ENCODE assay signal across 1 mouse cellular context in the genomic region with DNA sequence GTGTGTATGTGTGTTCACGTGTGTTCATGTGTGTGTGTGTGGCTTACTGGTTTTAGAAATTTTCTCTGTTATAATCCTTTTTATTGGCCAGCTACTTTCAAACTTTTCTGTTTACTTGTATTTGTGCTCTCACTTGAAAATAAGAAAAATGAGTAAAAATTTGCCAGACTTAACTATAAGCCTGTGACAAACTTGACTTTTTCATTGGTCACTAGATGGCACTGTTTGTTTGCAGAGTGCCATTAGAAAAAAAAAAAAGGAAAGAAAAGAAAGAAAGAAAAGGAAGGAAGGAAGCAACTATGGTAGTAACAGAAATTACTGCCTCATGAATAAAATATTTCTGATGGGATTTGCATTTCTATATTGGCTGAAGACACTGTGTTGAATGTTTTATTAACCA.
TF ChIP-seq lines count a peak whose summit lies in the region.

No protein-coding gene starts in this region.

TF ChIP-seq in MEL, 35 proteins besides CTCF, POLR2A, EP300 and RAD21 (continued from another document):
- TF ChIP-seq BHLHE40 (IDR thresholded peaks at IDR 0.05; ENCODE audit: borderline replicate concordance, low read depth, low read length) (no peak), MXI1 (IDR thresholded peaks at IDR 0.05; ENCODE audit: low read depth, low read length) (no peak), NRF1 (IDR thresholded peaks at IDR 0.05; ENCODE audit: insufficient read depth, low read depth, low read length, poor library complexity, severe bottlenecking) (no peak), TBP (IDR thresholded peaks at IDR 0.05; ENCODE audit: low read depth, low read length) (no peak), TCF12 (IDR thresholded peaks at IDR 0.05; ENCODE audit: low read depth, low read length) (no peak), GATA1 (IDR thresholded peaks at IDR 0.05; ENCODE audit: low read depth, low read length) (no peak), CHD2 (IDR thresholded peaks at IDR 0.05; ENCODE audit: low read length) (no peak), ZC3H11A (IDR thresholded peaks at IDR 0.05; ENCODE audit: low read depth, low read length) (peak; percentile 79), NELFE (IDR thresholded peaks at IDR 0.05; ENCODE audit: low read depth, low read length) (no peak), POLR2AphosphoS2 (IDR thresholded peaks at IDR 0.05; ENCODE audit: low read length) (no peak), CHD1 (IDR thresholded peaks at IDR 0.05; ENCODE audit: low read depth, low read length) (no peak), JUND (IDR thresholded peaks at IDR 0.05; ENCODE audit: low read depth, low read length) (no peak), SMC3 (IDR thresholded peaks at IDR 0.05; ENCODE audit: low read depth, low read length) (peak; percentile 86), GABPA (IDR thresholded peaks at IDR 0.05; ENCODE audit: low read depth, low read length) (no peak), MYC (IDR thresholded peaks at IDR 0.05; ENCODE audit: low read depth, low read length) (no peak), USF1 (IDR thresholded peaks at IDR 0.05; ENCODE audit: low read depth, low read length) (no peak), TAL1 (IDR thresholded peaks at IDR 0.05; ENCODE audit: low read length) (no peak), MYB (IDR thresholded peaks at IDR 0.05; ENCODE audit: low read depth, low read length) (no peak), POLR2AphosphoS5 (IDR thresholded peaks at IDR 0.05; ENCODE audit: borderline replicate concordance, low read depth, low read length) (no peak)
